Mouse (Mus musculus) erythroblast, embryonic 14.5 days (primary cell): ENCODE data around the gene Flt3.

Experiments used
- GATA1 ChIP-seq: IDR thresholded peaks from 2 replicates; pipeline ENCODE4 v1.6.1; 2012; ENCODE audit warnings: low read length, inconsistent platforms, mixed read lengths
- TAL1 ChIP-seq: IDR thresholded peaks from 3 replicates; pipeline ENCODE4 v1.6.1; 2012; ENCODE audit warnings: low read length, inconsistent platforms, mixed read lengths

- TF ChIP-seq GATA1 (no peak), TAL1 (no peak)
These were observed 60.7 kb downstream of the Flt3 start for GRCm38 (mm10) chr5:147339560-147339959.
